Mouse (Mus musculus) spleen, adult 2 months (tissue): ENCODE data around the gene Inpp4b.

ENCODE experiments used
- CTCF ChIP-seq: fragments of 200-500 bp; IDR thresholded peaks from 2 replicates; pipeline ENCODE4 v1.5.1; 2011; ENCODE audit warnings: mild to moderate bottlenecking, inconsistent platforms; ENCODE audit not compliant: insufficient read depth, insufficient read length, insufficient replicate concordance; ENCODE audit errors: extremely low read depth
- POLR2A ChIP-seq: fragments of 200-500 bp; IDR thresholded peaks from 2 replicates; pipeline ENCODE4 v1.6.1; 2011; ENCODE audit warnings: low read depth, low read length, inconsistent platforms

GRCm38 (mm10) chr8:81582906-81583305 is 240.6 kb downstream of the Inpp4b start:
- TF ChIP-seq POLR2A (no peak), CTCF (no peak)
